Mouse (Mus musculus): Measurements from ENCODE around the gene Exoc4. TPM values are rescaled to one million over a fixed set of nuclear protein-coding genes. Genes with fewer than 3 reads are reported as not detected.

Gene Exoc4
- polyA plus RNA-seq, 3 experiments from 2014 or later = 57.6 to 68.8 (median 68.7) TPM

- no peak for ATAC-seq
Measured at GRCm38 (mm10) chr6:33770021-33770420, 521.1 kb downstream of the Exoc4 start.

GRCm38 (mm10) chr6:33772551-33773315, 523.8 kb downstream of the Exoc4 start:
- ATAC-seq = no peak

GRCm38 (mm10) chr6:33792604-33793003, 543.7 kb downstream of the Exoc4 start:
- no peak for ATAC-seq

GRCm38 (mm10) chr6:33801254-33801653, 552.4 kb downstream of the Exoc4 start:
- no peak for ATAC-seq

- no peak for ATAC-seq
Measured at GRCm38 (mm10) chr6:33803481-33804098, 554.7 kb downstream of the Exoc4 start.

GRCm38 (mm10) chr6:33804775-33805174, 555.9 kb downstream of the Exoc4 start:
- ATAC-seq = peak; percentile 60

GRCm38 (mm10) chr6:33806072-33806782, 557.3 kb downstream of the Exoc4 start:
- ATAC-seq = peak; percentile 30

GRCm38 (mm10) chr6:33814386-33814785, 565.5 kb downstream of the Exoc4 start:
- peak; percentile 4 for ATAC-seq

- no peak for ATAC-seq
Measured at GRCm38 (mm10) chr6:33823171-33823570, 574.3 kb downstream of the Exoc4 start.

GRCm38 (mm10) chr6:33823777-33824302, 575.0 kb downstream of the Exoc4 start:
- ATAC-seq = no peak

- no peak for ATAC-seq
Measured at GRCm38 (mm10) chr6:33828499-33828898, 579.6 kb downstream of the Exoc4 start.

- no peak for ATAC-seq
Measured at GRCm38 (mm10) chr6:33829261-33829660, 580.4 kb downstream of the Exoc4 start.

GRCm38 (mm10) chr6:33831276-33831675, 582.4 kb downstream of the Exoc4 start:
- no peak for ATAC-seq

GRCm38 (mm10) chr6:33832978-33833377, 584.1 kb downstream of the Exoc4 start:
- no peak for ATAC-seq

GRCm38 (mm10) chr6:33836048-33836780, 587.3 kb downstream of the Exoc4 start:
- ATAC-seq = peak; percentile 64

GRCm38 (mm10) chr6:33842901-33843300, 594.0 kb downstream of the Exoc4 start:
- ATAC-seq = no peak

- no peak for ATAC-seq
Measured at GRCm38 (mm10) chr6:33859049-33859448, 610.2 kb downstream of the Exoc4 start.

GRCm38 (mm10) chr6:33865752-33866151, 616.9 kb downstream of the Exoc4 start:
- no peak for ATAC-seq

GRCm38 (mm10) chr6:33866901-33867580, 618.2 kb downstream of the Exoc4 start:
- no peak for ATAC-seq

GRCm38 (mm10) chr6:33869251-33869650, 620.4 kb downstream of the Exoc4 start:
- ATAC-seq = no peak

- no peak for ATAC-seq
Measured at GRCm38 (mm10) chr6:33870468-33871142, 621.7 kb downstream of the Exoc4 start.

All from inflammation-experienced regulatory T-cells, adult 6 months (primary cell).